ENCODE assay signal across 10 mouse cellular contexts in the genomic region with DNA sequence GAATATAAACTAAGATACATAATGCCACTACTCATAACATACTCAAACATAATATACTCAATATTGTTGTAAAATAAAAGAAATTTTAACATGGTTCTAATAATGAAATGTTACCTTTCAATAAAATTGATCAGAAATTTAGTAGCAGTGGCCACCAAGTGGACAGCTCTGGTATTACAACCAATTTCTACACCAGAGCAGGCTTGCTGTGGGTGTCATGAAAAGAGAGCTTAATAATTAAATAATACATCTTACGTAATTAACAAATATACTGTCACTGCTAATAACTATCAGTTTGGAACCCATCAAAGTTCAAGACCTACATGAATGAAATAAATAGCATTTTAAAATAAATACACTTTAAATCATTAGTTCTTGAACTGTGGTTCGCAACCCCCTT.
DNase-seq lines count a peak whose midpoint lies in the region; ATAC-seq and TF ChIP-seq lines count a peak whose summit lies in the region.
"Had no signal": no experiment of that assay in that cellular context is flagged by ENCODE, and none has a peak within 500 bp of the region (broad histone marks: within the 10 kb centered on the region; RNA-seq: fewer than 3 reads in every experiment).

No protein-coding gene starts in this region.

- no peak overlapping the region for H3K4me2 ChIP-seq in hindbrain, embryonic 11.5 days (replicated peaks; ENCODE audit: low read depth, low read length)
- H3K4me2 ChIP-seq in hindbrain, embryonic 13.5 days, result no peak overlapping the region
- H3K4me2 ChIP-seq in intestine, embryonic 15.5 days (replicated peaks), result no peak overlapping the region
- H3K4me2 ChIP-seq: embryonic facial prominence, embryonic 15.5 days; stomach, embryonic 15.5 days had no signal

- H3K9ac ChIP-seq in hindbrain, embryonic 11.5 days (ENCODE audit: low read depth, low read length), result no peak overlapping the region
- no peak overlapping the region for H3K9ac ChIP-seq in hindbrain, embryonic 13.5 days
- no peak overlapping the region for H3K9ac ChIP-seq in intestine, embryonic 15.5 days
- H3K9ac ChIP-seq: embryonic facial prominence, embryonic 15.5 days; stomach, embryonic 15.5 days had no signal

- peak; percentile 69 for DNase-seq in hindbrain, embryonic 11.5 days (ENCODE audit: low spot score)
- peak; percentile 37 for DNase-seq in ES-CJ7 (ENCODE audit: low read depth, low spot score)
- DNase-seq in brain, adult 2 months (ENCODE audit: low read depth, low spot score), result peak; percentile 68
- peak; percentile 30 for DNase-seq in gastrocnemius, adult 2 months
- DNase-seq in left cerebral cortex, adult 11 months (ENCODE audit: low spot score), result peak; percentile 5
- peak; percentile 16 for DNase-seq in right cerebral cortex, adult 18-20 months

- no peaks in the 10 kb centered on the region for H3K4me1 ChIP-seq in hindbrain, embryonic 11.5 days (replicated peaks; ENCODE audit: control insufficient read depth, insufficient read depth, low read length)
- H3K4me1 ChIP-seq in hindbrain, embryonic 13.5 days (replicated peaks), result no peaks in the 10 kb centered on the region
- H3K4me1 ChIP-seq in intestine, embryonic 15.5 days (replicated peaks), result no peaks in the 10 kb centered on the region
- H3K4me1 ChIP-seq: embryonic facial prominence, embryonic 15.5 days; stomach, embryonic 15.5 days had no signal

- H3K27ac ChIP-seq in hindbrain, embryonic 11.5 days (ENCODE audit: low read depth, low read length), result no peak overlapping the region
- no peak overlapping the region for H3K27ac ChIP-seq in hindbrain, embryonic 13.5 days
- H3K27ac ChIP-seq in gastrocnemius, adult 2 months, result no peak overlapping the region
- no peak overlapping the region for H3K27ac ChIP-seq in intestine, embryonic 15.5 days
- H3K27ac ChIP-seq: embryonic facial prominence, embryonic 15.5 days; stomach, embryonic 15.5 days had no signal

- ATAC-seq in hindbrain, embryonic 11.5 days (ENCODE audit: low FRiP score), result no peak
- ATAC-seq in hindbrain, embryonic 13.5 days (ENCODE audit: low FRiP score), result no peak
- no peak for ATAC-seq in intestine, embryonic 15.5 days

- TF ChIP-seq CTCF in gastrocnemius, adult 2 months (IDR thresholded peaks at IDR 0.05), result peak; percentile 86

- 71% methylated on average over 2 of the region's 2 CpGs for WGBS in hindbrain, embryonic 11.5 days
- 70% methylated on average over 2 of the region's 2 CpGs for WGBS in hindbrain, embryonic 13.5 days
- 71% methylated on average over 2 of the region's 2 CpGs for WGBS in intestine, embryonic 15.5 days

- no peaks in the 10 kb centered on the region for H3K27me3 ChIP-seq in hindbrain, embryonic 11.5 days (ENCODE audit: control insufficient read depth, insufficient read depth, low read length)
- H3K27me3 ChIP-seq in hindbrain, embryonic 13.5 days, result no peaks in the 10 kb centered on the region
- H3K27me3 ChIP-seq in intestine, embryonic 15.5 days (replicated peaks), result no peaks in the 10 kb centered on the region
- H3K27me3 ChIP-seq: embryonic facial prominence, embryonic 15.5 days; stomach, embryonic 15.5 days had no signal

- no peaks in the 10 kb centered on the region for H3K36me3 ChIP-seq in hindbrain, embryonic 11.5 days (ENCODE audit: control insufficient read depth, insufficient read depth, low read length)
- no peaks in the 10 kb centered on the region for H3K36me3 ChIP-seq in hindbrain, embryonic 13.5 days
- no peaks in the 10 kb centered on the region for H3K36me3 ChIP-seq in intestine, embryonic 15.5 days
- H3K36me3 ChIP-seq: embryonic facial prominence, embryonic 15.5 days; stomach, embryonic 15.5 days had no signal

- no peaks in the 10 kb centered on the region for H3K9me3 ChIP-seq in hindbrain, embryonic 11.5 days (ENCODE audit: control insufficient read depth, low read length)
- H3K9me3 ChIP-seq in hindbrain, embryonic 13.5 days, result 0 out of 2 replicates have a peak, but pooled peaks cover 7% of the 10 kb centered on the region
- no peaks in the 10 kb centered on the region for H3K9me3 ChIP-seq in intestine, embryonic 15.5 days
- H3K9me3 ChIP-seq: embryonic facial prominence, embryonic 15.5 days; stomach, embryonic 15.5 days had no signal

- intact Hi-C loops in gastrocnemius, adult 2 months (cut with DNase I), result loop anchor here (5.0 kb wide), 2 partner anchors 1098 to 1113 kb away; no protein-coding TSS in a partner anchor

- H3K4me3 ChIP-seq in hindbrain, embryonic 11.5 days (ENCODE audit: low read depth, low read length), result no peak overlapping the region
- H3K4me3 ChIP-seq in hindbrain, embryonic 13.5 days, result no peak overlapping the region
- H3K4me3 ChIP-seq in gastrocnemius, adult 2 months, result no peak overlapping the region
- no peak overlapping the region for H3K4me3 ChIP-seq in intestine, embryonic 15.5 days (replicated peaks)
- H3K4me3 ChIP-seq: embryonic facial prominence, embryonic 15.5 days; stomach, embryonic 15.5 days had no signal

Comparison
In these comparisons a context has a peak if more than half of its experiments do, and no peak if none do; other contexts are left out.
1. DNase-seq: peak in every context shown above with its lines; median percentile 69 in hindbrain, embryonic 11.5 days; 68 in brain, adult 2 months; 37 in ES-CJ7; 30 in gastrocnemius, adult 2 months; 16 in right cerebral cortex, adult 18-20 months; 5 in left cerebral cortex, adult 11 months.